Mouse (Mus musculus): ENCODE data around the gene Gm49398.

The Gm49398 gene

DNA sequence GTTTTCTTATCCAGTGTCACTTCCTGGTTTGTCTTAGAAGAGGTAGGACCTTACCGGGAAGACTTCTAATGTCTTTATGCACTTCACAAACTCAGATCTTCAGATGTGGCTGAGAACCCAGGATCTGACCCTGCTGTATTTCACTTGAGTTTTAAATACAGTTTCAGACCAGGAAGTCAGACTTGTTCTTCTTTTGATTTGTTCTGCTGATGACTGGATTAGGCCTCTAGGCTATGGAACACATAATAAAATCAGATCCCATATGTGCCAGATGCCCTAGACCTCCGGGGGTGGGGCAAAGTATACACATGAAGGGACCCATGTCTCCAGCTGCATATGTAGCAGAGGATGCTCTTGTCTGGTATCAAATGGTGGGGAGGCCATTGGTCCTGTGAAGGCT is at the start of gene Gm49398:
Gene Gm49398, minus strand, starts transcription at position 101 of the 400 bp plus-strand sequence.
- no peak for DNase-seq (ENCODE audit: low read depth, low spot score)

DNA sequence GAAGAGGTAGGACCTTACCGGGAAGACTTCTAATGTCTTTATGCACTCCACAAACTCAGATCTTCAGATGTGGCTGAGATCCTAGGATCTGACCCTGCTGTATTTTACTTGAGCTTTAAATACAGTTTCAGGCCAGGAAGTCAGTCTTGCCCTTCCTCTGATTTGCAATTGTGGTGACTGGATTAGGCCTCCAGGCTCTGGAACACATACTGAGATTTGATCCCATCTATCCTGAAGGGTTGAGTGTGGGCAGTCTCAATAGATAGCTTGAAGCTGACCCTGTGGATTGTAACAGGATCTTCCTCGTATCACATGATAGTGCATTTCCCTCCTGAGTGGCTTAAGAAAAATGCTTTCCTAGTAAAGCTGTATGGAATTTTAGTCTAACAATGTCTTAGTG is 33.4 kb downstream of the Gm49398 start, which contains the start of gene Cts8:
Gene Cts8, minus strand, starts transcription at position 101 of the 400 bp plus-strand sequence.
- DNase-seq (ENCODE audit: low read depth, low spot score) = no peak

DNA sequence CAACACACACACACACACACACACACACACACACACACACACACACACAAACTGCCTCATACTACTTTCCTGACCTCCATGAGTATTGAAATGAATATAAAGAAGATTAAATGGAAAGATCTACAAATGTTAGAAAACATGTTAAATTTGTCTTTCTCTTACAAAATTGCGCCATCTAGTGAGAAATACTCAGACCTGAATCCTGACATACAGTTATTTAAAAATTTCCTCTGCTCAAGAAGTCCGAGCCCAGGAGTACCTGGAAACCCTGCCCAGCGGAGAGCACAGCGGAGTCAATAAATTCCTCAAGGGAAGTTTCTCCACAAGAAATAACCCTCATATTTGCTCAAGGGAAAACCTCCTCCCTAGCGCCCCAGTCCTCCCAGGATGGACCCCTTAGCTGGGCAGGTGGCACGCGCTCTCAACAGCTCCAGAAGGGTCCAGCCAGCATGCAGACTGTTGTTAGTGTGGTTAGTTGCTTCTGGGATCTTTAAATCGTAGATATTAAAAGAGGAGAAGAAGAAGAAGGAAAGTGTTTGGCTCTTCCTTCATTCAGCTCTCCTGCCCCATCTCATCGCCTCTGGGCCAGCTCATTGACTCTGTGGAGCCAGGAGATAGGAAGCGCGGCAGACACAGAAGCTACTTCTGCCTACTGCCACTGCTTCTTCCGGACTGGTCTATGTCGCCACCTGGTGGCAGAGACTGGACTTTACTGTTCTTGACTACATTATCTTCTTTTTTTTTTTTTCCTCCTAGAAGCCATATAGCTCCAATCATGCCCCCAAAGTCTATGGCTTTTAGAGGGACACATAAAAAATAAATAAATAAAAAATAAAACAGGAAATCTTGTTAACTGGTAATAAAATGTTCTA is 47.3 kb downstream of the Gm49398 start:
- DNase-seq (ENCODE audit: low read depth, low spot score) = peak; percentile 66

DNA sequence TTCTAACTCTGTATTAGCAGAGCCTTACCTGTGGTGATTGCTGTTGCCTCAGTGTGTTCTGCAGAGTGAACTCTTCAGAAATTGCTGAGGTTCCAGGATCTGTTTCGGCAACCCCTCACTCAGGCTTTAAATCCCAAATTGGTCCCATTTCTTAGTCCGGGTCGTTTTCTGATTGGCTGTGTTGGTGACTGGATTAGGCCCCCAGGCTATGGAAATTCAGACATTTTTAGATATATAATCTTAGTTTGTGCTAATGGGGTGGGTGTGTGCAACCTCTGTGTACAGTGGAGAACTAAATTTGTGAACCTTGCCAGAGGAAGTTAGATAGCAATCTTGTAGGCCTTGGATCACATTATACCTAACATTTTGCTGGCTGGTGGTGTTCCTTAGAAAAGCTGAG is 85.3 kb downstream of the Gm49398 start, which contains the start of gene Cts6:
Gene Cts6, minus strand, starts transcription at position 101 of the 400 bp plus-strand sequence.
- no peak for DNase-seq (ENCODE audit: low read depth, low spot score)

Data from brain, adult 2 months (tissue).